Mouse (Mus musculus): ENCODE data around the gene Acads.
"Not testable (repeated sequence)": the region's sequence is repeated elsewhere in the genome, so short reads cannot be mapped to it uniquely, and the experiment has no call there.

Gene Acads

DNA sequence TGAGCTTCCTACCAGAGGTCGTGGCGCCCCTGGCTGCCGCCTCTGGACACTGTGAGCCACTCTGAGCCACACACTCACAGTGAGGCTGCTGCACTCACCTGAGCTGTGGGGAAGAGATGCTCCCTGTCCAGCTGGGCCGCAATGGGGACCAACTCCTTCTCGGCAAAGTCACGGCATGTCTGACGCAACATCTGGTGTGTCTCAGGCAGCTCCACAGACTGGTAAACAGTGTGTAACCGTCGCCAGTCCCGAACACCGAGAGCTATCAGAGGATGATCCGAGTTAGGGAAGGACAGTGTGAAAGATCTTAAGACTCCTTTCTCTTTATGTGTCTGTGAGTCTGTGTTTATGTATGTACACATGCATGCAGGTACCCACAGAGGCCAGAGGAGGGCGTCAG lies 1.7 kb downstream of the Acads start:
- Histone ChIP-seq H3K27me3 (ENCODE audit: control insufficient read depth, insufficient read depth, low read length, poor library complexity, severe bottlenecking) (no peaks in the 10 kb centered on the region), H3K36me3 (ENCODE audit: control insufficient read depth, insufficient read depth, low read length, poor library complexity, severe bottlenecking) (no peaks in the 10 kb centered on the region; the same call in 1 of the 2 replicates)
- no peak for DNase-seq (ENCODE audit: low read depth, low spot score)

DNA sequence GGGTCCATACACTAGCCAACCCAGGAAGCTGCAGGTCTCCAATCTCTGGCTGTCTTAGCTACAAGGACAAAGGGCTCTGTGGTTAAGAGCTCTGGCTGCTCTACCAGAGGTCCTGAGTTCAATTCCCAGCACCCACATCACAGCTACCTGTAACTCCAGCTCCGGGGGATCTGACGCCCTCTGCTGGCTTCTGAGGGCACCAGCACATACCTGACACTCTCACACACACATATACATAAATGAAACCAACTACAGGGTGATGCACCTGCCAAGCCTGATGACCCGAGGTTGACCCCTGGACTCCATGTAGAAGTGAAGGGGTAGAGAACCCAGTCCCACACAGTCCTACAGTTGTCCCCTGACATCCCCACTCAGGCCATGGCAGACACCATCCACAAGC lies 2.7 kb downstream of the Acads start:
- Histone ChIP-seq H3K27me3 (ENCODE audit: control insufficient read depth, insufficient read depth, low read length, poor library complexity, severe bottlenecking) (no peaks in the 10 kb centered on the region), H3K36me3 (ENCODE audit: control insufficient read depth, insufficient read depth, low read length, poor library complexity, severe bottlenecking) (no peaks in the 10 kb centered on the region; the same call in 1 of the 2 replicates)
- no peak for DNase-seq (ENCODE audit: low read depth, low spot score)

DNA sequence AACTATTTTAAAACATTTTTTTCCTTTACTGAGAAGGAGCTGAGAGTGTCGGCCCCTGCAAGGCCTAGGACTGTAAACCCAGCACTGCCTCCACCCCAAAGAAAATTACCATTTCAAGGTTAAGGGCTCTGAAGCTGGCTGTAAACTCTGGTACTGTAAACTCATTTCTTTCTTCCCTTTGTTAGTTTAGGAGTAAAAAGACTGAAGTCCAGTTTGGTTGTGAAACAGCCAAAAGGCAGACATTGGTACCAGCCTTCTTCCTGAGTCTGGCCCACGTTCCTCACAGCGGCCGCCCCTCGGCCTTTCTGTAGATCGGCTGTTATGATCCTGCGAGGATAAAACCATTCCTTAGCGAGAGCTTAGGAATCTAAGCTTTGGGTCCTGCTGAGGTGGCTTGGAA lies 4.6 kb downstream of the Acads start:
- H3K36me3 ChIP-seq (ENCODE audit: control insufficient read depth, insufficient read depth, low read length, poor library complexity, severe bottlenecking), result no peaks in the 10 kb centered on the region; the same call in 1 of the 2 replicates
- no peak for DNase-seq (ENCODE audit: low read depth, low spot score)
- H3K27me3 ChIP-seq (ENCODE audit: control insufficient read depth, insufficient read depth, low read length, poor library complexity, severe bottlenecking), result no peaks in the 10 kb centered on the region

DNA sequence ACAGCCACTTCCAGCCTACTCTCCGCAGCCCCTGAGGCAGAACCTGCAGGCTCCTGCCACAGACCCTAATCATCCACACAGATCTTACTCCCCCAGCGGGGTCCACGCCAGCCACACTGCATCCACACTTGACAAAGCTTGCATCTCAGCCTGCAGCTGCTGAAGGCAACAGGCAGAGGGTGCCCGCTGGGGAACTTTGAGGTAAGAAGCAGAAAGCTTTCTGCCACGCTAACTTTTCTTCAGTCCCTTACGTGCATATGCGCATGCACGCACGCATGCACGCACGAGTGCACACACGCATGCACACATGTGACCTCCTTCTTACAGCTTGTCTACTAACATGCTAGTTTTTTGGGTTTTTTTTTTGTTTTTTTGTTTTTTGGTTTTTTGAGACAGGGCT lies 5.9 kb downstream of the Acads start:
- no peaks in the 10 kb centered on the region; the same call in 1 of the 2 replicates for H3K36me3 ChIP-seq (ENCODE audit: control insufficient read depth, insufficient read depth, low read length, poor library complexity, severe bottlenecking)
- H3K27me3 ChIP-seq (ENCODE audit: control insufficient read depth, insufficient read depth, low read length, poor library complexity, severe bottlenecking), result no peaks in the 10 kb centered on the region
- DNase-seq (ENCODE audit: low read depth, low spot score), result peak; percentile 24

DNA sequence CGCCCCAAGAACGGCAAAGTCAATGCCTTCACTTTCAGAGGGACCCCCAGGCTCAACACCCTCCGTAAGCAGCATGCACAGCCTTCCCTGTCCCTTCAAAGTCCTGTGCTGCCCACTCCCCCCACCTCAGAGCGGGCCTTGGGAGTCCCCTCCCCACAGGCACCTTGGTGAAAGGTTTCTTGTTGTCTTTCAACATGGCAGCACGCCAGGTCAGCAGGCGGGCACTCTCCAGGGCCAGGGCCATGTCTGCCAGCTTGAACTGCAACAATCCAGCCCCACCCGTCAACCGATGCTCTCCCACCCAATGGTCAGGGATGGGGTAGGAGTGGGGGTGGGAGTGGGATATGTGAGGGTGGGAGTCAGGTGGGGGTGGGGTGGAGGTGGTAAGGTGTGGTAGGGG lies 8.0 kb downstream of the Acads start:
- DNase-seq (ENCODE audit: low read depth, low spot score), result no peak
- no peaks in the 10 kb centered on the region for H3K27me3 ChIP-seq (ENCODE audit: control insufficient read depth, insufficient read depth, low read length, poor library complexity, severe bottlenecking)
- no peaks in the 10 kb centered on the region; the same call in 1 of the 2 replicates for H3K36me3 ChIP-seq (ENCODE audit: control insufficient read depth, insufficient read depth, low read length, poor library complexity, severe bottlenecking)

DNA sequence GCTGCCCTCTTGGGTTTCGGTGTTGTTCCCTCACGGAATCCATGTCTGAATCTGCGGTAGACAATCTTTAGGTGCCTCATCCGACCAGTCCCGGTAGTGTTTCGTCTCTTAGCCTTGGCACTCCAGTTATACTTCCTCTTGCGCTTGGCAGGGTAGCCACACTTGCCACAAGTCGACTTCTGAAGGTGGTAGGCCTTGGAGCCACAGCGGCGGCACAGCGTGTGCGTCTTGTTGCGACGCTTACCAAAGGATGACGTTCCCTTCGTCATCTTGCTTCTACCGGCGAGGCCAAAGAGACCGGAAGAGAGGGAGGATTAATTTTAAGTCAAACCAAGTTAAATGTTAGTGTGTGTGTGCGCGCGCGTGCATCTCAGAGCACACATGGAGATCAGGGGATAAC lies 15.9 kb downstream of the Acads start:
- not testable (repeated sequence) for DNase-seq (ENCODE audit: low read depth, low spot score); H3K27me3 ChIP-seq (ENCODE audit: control insufficient read depth, insufficient read depth, low read length, poor library complexity, severe bottlenecking); H3K36me3 ChIP-seq (ENCODE audit: control insufficient read depth, insufficient read depth, low read length, poor library complexity, severe bottlenecking)

DNA sequence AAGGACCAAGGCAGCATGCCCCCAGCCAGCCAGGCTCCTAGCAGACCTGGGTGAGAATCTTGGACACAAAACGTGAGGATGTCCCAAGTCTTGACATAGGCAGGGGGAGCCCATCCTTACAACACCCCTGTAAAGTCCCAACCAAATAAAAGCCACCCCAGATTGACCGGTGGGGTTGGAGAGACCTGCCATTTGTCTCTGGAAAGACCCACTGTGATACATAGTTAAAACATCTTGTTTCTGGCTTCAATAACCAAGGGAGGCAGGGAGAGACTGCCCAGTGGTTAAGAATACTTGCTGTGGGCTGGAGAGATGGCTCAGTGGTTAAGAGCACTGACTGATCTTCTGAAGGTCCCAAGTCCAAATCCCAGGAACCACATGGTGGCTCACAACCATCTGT lies 16.9 kb downstream of the Acads start:
- Histone ChIP-seq H3K27me3 (ENCODE audit: control insufficient read depth, insufficient read depth, low read length, poor library complexity, severe bottlenecking) (no peaks in the 10 kb centered on the region), H3K36me3 (ENCODE audit: control insufficient read depth, insufficient read depth, low read length, poor library complexity, severe bottlenecking) (peaks cover 2% of the 10 kb centered on the region; the same call in 1 of the 2 replicates)

DNA sequence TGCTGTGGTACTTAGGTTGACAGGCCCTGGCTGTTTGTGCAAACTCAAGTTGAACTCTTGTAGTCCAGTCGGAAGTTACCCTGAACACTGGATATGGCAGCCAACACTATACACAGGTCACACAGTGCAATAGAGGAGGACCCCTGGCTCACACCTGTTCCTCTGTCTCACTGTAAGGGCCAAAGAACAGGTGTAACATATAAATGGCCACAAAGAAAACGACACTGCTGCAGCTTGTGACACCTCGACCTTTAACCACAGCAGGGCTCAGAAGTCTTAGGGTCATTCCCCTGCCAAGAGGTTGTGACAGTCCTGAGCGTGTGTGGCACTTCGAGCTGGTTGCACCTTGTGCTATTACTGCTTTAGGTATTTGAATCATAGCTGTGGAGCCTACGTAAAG lies 18.7 kb downstream of the Acads start:
- no peak for DNase-seq (ENCODE audit: low read depth, low spot score)
- Histone ChIP-seq H3K27me3 (ENCODE audit: control insufficient read depth, insufficient read depth, low read length, poor library complexity, severe bottlenecking) (no peaks in the 10 kb centered on the region), H3K36me3 (ENCODE audit: control insufficient read depth, insufficient read depth, low read length, poor library complexity, severe bottlenecking) (peaks cover 5% of the 10 kb centered on the region; the same call in 1 of the 2 replicates)

More for the DNA sequence above, 16.9 kb downstream of the Acads start:
- DNase-seq (ENCODE audit: low read depth, low spot score), result no peak

DNA sequence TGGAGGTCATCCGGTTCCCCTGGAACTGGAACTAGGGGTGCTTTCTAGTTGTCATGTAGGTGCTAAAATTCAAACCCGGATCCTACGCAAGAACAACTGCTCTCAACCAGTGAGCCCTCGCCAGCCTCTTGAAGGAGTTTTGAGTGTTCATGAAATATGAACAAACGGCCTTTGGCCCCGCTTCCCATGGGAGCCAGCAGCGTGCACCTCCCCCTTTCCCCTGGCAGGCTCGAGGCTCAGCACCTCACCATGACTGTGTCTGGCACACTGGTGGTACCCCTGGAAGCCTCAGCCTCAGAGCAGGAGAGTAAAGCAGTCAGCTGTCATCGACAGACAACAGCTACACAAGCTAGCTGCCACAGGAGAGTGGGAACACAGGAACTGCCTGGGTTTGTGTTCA lies 19.2 kb downstream of the Acads start:
- Histone ChIP-seq H3K36me3 (ENCODE audit: control insufficient read depth, insufficient read depth, low read length, poor library complexity, severe bottlenecking) (peaks cover 6% of the 10 kb centered on the region; the same call in 1 of the 2 replicates), H3K27me3 (ENCODE audit: control insufficient read depth, insufficient read depth, low read length, poor library complexity, severe bottlenecking) (no peaks in the 10 kb centered on the region)
- no peak for DNase-seq (ENCODE audit: low read depth, low spot score)

DNA sequence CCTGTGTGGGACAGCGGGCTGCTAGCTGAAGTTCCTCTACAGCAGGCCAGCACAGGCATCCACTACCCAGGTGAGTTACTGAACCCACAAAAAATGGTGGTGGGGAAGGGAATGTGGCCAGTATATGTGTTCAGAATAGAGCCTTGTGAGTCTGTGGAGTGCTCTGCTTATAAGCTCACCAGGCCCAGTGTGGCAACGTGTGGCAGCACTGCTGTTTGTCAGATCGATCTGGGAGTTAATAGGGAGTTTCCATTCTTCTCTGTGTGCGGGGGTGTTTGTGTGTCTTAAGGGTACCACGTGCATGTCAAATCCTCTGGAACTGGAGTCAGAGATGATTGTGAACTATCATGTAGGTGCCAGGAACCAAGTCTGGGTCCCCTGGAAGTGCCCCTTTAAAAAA lies 19.6 kb downstream of the Acads start:
- Histone ChIP-seq H3K36me3 (ENCODE audit: control insufficient read depth, insufficient read depth, low read length, poor library complexity, severe bottlenecking) (peaks cover 6% of the 10 kb centered on the region; the same call in 1 of the 2 replicates), H3K27me3 (ENCODE audit: control insufficient read depth, insufficient read depth, low read length, poor library complexity, severe bottlenecking) (no peaks in the 10 kb centered on the region)
- no peak for DNase-seq (ENCODE audit: low read depth, low spot score)

DNA sequence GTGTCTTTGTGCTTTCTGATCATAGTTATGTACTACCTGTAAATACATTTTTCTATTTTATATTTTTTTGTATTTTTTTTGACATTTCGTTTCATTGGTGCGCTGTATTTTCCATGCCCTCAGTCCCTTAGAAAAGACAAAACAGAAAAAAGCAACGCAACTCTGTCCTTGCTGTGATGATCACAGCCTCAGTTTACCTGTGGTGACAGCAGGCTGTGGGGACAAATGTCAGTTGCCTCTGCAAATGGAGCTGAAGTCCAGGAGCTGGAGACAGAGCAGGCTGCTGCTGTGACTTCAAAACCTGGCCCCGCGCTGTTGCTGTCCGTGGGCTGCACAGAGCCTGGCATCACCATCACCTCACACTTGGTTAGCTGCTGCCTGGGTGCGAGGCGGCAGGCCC lies 21.0 kb downstream of the Acads start, which contains the start of gene Gm10401:
TSS of gene Gm10401 (minus strand) at position 101 of the 400 bp plus-strand sequence.
- DNase-seq (ENCODE audit: low read depth, low spot score), result no peak
- Histone ChIP-seq H3K36me3 (ENCODE audit: control insufficient read depth, insufficient read depth, low read length, poor library complexity, severe bottlenecking) (peaks cover 6% of the 10 kb centered on the region; the same call in 1 of the 2 replicates), H3K27me3 (ENCODE audit: control insufficient read depth, insufficient read depth, low read length, poor library complexity, severe bottlenecking) (no peaks in the 10 kb centered on the region)

DNA sequence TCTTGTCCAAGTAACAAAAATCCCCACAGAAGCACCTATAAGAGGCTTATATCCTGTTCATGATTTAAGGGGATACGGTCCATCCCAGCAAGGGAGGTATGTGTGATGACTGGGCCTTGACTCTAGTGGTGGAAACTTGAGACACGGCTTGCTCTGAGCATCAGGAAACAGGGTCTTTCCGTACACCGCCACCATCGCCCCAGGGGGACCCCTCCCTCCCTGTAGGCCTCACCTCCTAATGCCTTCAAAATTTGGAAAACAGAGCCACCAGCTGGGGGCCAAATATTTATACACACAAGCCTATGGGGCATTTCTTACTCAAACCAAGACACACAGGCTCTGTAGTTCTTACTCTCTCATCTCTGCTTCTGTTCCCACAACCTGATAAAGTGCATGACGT lies 27.4 kb downstream of the Acads start:
- no peaks in the 10 kb centered on the region for H3K27me3 ChIP-seq (ENCODE audit: control insufficient read depth, insufficient read depth, low read length, poor library complexity, severe bottlenecking)
- H3K36me3 ChIP-seq (ENCODE audit: control insufficient read depth, insufficient read depth, low read length, poor library complexity, severe bottlenecking), result peaks cover 9% of the 10 kb centered on the region; the same call in 1 of the 2 replicates
- DNase-seq (ENCODE audit: low read depth, low spot score), result no peak

DNA sequence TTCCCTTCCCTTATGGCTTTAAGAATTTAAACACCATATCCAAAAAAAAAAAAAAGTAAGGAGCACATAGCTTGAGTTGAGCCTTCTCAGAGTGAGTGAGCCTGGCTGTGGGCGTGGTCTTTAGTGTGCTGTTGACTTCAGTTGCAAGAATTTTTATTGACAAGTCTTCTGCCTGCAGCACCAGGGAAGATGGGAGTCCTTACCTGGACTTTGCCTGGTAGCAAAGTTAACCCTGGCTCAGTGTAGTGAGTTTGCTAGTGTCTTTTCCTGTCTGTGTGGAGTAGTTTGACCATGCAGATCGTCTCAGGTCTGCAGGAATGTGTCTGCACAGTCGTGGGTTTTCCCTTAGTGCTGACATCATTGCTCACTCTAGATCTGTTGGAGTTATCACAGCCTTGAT lies 28.1 kb downstream of the Acads start:
- peaks cover 9% of the 10 kb centered on the region; the same call in 1 of the 2 replicates for H3K36me3 ChIP-seq (ENCODE audit: control insufficient read depth, insufficient read depth, low read length, poor library complexity, severe bottlenecking)
- H3K27me3 ChIP-seq (ENCODE audit: control insufficient read depth, insufficient read depth, low read length, poor library complexity, severe bottlenecking), result no peaks in the 10 kb centered on the region
- no peak for DNase-seq (ENCODE audit: low read depth, low spot score)

DNA sequence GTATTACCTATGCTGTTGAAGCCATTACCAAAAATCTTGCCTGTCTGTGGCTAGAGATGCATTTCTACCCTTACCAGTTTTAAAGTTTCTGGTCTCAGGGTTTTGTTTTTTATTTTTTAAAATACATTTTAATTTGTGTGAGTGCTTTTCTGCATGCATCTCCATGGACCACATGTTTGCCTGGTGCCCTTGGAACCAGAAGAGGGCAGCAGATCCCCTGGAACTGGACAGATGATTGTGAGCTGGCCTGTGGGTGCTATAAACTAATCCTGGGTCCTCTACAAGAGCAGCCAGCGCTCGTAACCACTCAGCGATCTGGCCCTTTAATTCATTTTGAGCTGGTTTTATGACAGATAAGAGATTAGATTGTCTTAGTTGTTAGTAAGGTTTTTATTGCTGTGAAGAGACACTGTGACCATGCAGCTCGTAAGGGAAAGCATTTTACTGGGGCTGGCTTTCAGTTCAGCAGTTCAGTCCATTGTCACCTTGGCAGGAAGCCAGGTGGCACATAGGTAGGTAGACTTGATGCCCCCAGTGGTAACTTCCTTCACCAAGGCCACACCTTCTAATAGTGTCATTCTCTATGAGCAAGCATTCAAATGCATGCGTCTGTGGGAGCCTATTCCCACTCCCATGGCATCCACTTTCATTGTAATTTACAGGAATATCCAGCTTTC lies 29.4 kb downstream of the Acads start:
- no peak for DNase-seq (ENCODE audit: low read depth, low spot score)
- H3K27me3 ChIP-seq (ENCODE audit: control insufficient read depth, insufficient read depth, low read length, poor library complexity, severe bottlenecking), result no peaks in the 10 kb centered on the region
- peaks cover 5% of the 10 kb centered on the region; the same call in 1 of the 2 replicates for H3K36me3 ChIP-seq (ENCODE audit: control insufficient read depth, insufficient read depth, low read length, poor library complexity, severe bottlenecking)

DNA sequence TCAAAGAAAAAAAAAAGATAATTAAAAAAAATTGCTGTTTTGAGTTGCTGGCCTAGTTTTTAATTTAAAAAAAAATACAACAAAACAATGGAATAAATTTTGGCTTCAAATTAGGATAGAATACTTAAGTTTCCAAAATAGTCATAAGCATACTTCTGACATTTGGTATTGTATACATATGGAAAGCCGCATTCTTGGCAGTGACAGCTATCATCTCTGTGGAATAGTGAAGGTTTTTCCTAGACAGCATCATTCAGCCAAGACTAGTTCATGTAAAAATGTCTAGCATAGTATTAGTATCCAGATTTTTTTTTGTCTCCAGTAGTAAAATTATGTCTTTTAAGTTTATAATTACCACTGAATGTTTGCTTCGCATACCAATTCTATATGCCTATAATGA lies 33.5 kb downstream of the Acads start:
- Histone ChIP-seq H3K27me3 (ENCODE audit: control insufficient read depth, insufficient read depth, low read length, poor library complexity, severe bottlenecking) (no peaks in the 10 kb centered on the region), H3K36me3 (ENCODE audit: control insufficient read depth, insufficient read depth, low read length, poor library complexity, severe bottlenecking) (peaks cover 16% of the 10 kb centered on the region; the same call in 1 of the 2 replicates)
- DNase-seq (ENCODE audit: low read depth, low spot score), result no peak

DNA sequence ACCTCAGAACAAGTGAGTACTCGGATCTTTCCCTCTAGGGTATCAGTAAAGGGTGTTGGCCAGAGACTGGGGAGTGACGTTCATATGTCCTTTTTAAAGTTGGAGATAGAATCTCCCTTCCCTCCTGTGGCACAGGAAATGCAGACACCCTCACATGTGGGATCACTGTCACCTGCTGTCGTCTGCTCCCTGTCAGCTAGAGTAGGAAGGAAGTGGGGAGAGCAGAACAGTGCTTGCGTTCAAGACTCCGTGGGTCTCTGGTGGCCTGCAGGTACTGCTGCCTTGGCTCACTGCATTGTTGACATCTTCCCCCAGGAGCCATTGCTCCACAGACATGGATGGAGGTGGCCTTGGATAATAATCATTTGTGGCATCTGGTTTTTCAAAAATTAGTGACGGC lies 35.7 kb downstream of the Acads start:
- H3K36me3 ChIP-seq (ENCODE audit: control insufficient read depth, insufficient read depth, low read length, poor library complexity, severe bottlenecking), result peaks cover 12% of the 10 kb centered on the region; the same call in 1 of the 2 replicates
- no peaks in the 10 kb centered on the region for H3K27me3 ChIP-seq (ENCODE audit: control insufficient read depth, insufficient read depth, low read length, poor library complexity, severe bottlenecking)
- no peak for DNase-seq (ENCODE audit: low read depth, low spot score)

Measured in splenic B cell, adult 2 months (primary cell).